Mouse (Mus musculus): ENCODE measurements around the gene Ptp4a2.
"Not testable (repeated sequence)": the region's sequence is repeated elsewhere in the genome, so short reads cannot be mapped to it uniquely, and the experiment has no call there.

Gene Ptp4a2

DNA sequence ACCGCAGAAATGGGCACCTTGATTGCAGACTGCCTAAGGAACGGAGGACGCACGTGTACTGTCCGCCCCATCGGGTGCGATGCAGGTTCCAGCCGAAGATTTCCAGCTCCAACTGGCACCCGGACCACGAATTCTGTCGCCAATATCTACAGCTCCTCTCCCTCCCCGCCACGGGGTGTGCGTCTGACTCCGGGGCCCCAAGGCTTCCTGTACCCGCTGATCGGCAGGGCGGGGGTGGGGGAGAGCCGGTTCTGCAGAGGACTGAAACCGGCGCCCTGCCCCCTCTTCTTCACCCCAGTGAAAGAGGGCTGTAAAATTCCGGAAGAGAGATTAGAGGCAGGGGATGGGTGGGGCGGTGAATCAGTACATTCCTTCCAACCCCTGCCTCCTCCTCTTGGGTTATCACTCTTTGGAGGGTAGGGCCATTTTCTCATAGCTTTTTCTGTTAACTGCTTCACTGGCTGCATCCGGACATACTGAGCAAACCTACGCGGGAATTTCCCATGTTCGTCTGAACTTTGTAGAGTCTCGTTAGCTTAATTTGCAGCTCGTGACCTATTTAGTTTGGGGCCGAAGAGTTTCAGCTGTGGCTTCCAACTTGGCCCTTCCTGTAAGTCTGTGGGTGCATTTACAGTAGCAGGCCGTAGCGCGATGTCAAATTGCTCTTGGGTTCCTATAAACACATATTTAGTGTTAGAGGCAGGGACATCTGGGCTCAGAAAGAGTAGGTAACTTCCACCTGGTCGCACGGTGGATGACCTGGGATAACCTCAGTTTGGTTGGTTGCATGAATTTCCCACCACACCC lies at the start of gene Ptp4a2:
TSS of gene Ptp4a2 (plus strand) at position 422 of the 807 bp plus-strand sequence.
- DNase-seq = peak; percentile 92

DNA sequence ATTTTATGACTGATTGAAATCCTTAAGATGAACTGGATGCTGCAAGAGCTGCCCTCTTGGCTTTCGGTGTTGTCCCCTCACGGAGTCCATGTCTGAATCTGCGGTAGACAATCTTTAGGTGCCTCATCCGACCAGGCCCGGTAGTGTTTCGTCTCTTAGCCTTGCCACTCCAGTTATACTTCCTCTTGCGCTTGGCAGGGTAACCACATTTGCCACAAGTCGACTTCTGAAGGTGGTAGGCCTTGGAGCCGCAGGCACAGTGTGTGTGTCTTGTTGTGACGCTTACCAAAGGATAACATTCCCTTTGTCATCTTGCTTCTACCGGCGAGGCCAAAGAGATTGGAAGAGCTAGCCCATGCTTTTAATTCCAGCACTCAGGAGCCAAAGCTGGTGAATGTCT lies 49.4 kb upstream of the Ptp4a2 start:
- DNase-seq = peak; percentile 67

DNA sequence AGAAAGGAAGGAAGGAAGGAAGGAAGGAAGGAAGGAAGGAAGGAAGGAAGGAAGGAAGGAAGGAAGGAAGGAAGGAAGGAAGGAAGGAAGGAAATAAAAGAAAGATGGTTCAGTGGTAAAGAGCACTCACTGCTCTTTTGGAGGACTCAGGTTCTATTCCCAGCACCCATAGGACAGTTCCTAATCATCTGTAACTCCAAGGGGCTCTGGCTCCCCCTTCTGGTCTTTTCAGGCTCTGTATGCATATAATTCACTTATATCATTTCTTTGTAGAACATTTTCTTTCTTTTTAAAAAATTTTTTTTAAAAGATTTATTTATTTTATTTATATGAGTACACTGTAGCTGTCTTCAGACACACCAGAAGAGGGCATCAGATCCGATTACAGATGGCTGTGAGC lies 48.5 kb upstream of the Ptp4a2 start:
- not testable (repeated sequence) for DNase-seq

DNA sequence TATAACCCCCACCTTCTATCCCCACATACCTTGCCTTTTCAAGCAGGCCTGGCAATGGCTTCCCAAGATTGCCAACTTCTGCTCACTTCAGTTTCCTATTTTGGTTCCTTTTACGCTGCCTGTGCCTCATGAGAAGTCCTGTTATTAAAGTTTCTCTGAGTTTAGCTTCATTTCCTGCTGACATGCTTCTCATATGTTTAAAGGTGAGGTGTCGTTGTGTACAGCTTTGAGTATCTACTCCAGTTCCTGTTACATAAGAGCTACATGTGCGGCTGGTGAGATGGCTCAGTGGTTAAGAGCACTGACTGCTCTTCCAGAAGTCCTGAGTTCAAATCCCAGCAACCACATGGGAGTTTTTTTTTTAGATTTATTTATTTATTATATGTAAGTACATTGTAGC lies 45.7 kb upstream of the Ptp4a2 start:
- no peak for DNase-seq

DNA sequence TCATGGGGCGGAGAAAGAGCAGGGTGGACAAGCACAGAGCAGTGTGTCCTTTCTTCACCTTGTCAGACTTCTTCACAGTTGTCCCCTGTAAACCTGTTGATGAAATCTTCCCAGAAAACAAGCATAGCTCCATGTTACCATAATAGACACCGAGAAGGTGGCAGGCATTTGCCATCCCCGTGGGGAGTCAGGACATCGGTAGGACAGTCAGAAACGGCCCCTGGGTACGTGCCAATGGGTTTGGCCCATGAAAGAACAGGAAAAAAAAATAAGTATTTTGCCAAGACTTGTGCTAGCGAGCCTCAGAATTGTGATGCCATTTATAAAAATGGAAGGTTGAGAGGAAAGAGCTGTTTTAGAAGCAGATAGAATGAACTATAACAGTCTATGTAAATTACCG lies 43.2 kb upstream of the Ptp4a2 start:
- no peak for DNase-seq

DNA sequence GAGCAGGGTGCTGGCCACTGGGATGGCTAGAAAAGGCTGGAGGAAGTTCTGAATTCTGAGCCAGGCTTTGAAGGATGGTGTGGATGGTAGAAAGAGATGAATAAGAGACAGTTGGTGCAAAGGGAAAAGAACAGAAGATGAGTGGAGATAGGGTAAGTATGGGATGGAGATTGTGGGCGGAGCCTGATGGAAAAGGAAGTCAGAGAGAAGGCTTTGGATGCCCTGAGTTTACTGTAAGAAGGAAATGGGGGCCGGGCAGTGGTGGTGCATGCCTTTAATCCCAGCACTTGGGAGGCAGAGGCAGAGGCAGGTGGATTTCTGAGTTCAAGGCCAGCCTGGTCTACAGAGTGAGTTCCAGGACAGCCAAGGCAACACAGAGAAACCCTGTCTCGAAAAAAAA lies 42.3 kb upstream of the Ptp4a2 start:
- not testable (repeated sequence) for DNase-seq

DNA sequence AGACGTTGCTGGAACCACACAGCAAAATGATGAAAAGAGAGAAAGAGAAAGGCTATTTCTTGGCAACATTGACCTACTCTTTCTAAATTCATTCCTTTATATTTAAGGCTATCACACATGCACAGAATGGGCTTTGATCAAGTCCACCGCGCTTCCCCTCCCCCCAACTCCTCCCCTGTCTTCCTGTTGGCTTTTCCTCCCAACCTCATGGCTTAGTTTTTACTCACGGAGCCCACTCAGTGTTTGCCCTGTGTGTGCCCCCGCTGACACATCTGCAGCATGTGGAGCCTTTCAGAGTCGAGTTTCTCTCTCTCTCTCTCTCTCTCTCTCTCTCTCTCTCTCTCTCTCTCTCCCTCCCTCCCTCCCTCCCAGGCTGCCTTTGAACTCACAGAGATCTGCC lies 40.4 kb upstream of the Ptp4a2 start:
- peak; percentile 77 for DNase-seq

DNA sequence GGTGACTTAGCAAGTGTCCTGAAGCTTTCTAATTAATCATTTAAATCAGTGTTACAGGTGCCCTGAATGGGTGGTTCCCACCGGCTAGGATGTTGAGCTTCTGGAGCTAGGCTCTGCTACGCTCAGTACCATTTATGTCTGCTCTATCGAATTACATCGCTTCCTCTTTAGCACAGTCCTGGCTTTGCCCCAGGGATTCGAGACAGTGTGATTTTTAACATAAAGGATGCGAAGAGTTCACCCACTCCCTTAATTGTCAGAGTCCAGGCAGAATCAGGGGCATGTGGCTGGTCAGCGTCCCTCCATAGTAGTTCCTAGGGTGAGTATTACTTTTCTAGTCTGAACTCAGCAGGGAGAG lies 39.7 kb upstream of the Ptp4a2 start:
- DNase-seq = no peak

DNA sequence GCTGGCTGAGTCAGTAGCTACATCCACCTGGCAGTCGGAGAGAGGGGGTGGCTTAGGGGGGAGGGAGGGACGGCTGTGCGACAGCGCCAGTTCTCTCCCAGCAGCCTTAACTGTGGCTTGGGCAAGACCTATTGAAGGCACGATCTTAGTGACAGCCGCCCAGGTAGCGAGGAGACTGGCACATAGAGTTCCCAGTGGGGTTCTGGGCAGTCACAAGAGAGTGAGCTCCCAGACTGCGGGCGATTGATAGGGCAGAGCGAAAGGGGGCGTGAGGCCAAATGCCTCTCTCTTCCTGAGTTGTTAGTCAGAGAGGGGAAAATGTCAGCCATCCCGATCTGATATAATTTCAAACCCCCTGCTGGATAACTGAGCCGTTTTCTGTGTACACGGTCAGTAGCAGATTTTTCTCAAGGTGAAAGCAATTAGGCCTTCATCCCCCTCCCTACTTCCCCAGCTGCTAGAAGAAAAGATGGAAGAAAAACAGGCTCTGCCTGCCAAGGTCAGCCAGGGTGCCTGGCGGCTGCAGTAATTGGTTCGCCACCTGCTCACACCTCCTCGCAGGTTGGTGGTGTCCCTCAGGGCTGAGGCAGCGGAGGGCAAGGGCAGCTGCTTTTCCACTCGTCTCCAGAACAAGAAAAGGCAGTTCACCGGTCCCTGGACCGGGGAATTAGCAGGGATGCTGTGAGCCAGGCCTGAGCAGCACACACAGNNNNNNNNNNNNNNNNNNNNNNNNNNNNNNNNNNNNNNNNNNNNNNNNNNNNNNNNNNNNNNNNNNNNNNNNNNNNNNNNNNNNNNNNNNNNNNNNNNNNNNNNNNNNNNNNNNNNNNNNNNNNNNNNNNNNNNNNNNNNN lies 39.1 kb upstream of the Ptp4a2 start:
- peak; percentile 78 for DNase-seq

DNA sequence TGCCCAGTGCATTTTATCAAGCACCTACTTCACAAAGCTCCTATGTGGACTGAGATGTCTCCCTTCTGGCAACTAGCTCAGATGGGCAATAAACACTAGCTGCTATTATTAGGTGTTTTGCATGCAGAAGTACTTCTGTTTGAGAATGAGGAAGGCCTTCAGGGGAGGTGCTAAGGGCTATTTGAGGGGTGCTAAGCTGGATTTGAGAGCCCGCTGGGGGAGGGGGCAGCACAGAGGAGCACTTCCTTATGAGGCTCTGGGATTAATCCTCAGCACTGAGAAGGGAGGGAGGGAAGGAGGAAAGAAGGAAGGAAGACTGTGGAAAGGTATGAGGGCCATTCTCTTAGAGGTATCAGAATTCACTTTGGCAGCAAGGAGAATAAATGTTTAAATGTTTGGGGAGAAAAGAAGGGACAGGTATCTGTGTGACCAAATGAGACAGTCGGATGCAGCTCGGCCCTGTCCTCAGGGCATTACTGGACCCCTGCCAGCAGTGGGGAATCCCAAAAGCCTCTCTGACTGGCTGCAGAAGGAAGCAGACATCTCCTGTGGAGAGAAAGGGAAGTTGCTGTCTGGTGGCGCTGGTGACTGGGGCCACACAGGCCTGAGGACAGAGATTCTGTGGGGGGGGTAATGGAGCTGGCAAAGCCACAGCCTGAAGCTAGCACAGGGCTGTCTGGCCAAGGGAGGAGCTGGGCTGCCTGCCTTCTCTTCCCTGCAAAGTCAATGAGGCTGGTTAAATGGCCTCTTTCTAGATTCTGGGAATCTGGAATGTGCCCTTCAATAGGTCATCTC lies 28.9 kb upstream of the Ptp4a2 start:
- DNase-seq = no peak

DNA sequence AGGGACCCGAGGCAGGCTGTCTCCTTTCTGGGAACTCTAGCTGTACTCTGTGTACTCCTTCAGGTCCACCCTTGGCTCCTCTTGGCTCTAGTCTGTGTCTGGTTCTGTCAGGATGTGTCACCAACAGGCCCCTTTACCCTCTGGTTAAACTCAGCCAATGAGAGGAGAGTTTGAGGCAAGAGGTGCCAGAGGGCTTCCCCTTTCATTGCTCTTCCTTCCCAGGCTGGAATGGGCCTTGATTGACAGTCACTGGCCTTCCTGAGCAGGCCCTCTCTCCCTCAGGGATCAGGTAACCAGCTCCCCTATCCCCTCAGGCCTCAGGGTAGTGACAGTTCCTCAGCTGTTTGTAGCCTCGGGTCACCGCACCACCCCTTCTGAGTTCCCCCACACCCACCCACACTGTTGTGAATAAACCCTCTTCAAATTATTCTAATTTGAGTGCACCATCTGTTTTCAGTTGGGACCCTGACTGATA lies 28.1 kb upstream of the Ptp4a2 start:
- no peak for DNase-seq

DNA sequence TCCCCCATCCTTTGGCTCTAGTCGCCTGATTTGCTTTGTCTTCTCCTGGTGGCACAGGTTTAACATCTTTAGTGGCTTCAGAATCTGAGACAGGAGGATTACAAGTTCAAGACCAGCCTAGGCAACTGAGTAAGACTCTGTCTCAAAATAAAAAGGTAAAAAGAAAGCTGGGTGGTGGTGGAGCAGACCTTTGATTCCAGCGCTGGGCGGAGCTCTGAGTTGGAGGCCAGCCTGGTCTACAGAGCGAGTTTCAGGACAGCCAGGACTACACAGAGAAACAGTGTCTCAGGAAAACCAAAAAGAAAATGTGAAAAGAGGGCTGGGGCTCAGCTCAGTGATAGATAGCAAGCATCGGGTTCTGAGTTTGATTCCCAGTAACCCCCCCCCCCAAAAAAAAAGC lies 27.5 kb upstream of the Ptp4a2 start:
- DNase-seq = no peak

DNA sequence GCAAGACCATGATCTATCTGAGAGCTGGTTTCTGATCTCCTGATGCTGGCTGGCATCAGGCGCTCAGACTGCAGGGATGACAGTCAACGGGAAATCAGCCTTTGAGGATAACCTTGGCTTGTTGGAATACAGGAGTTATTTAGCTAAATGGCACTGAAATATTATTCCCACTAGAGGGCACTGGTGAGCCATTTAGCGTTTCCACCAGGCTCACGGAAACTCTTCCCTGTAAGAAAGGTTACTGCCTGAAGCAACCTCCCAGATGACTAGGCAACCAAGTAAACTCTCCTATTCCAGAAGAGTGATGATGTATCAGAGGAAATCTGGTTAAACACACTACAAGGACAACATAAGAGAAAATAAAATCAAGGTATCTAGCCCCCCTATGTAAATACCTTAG lies 25.8 kb upstream of the Ptp4a2 start:
- DNase-seq = peak; percentile 68

DNA sequence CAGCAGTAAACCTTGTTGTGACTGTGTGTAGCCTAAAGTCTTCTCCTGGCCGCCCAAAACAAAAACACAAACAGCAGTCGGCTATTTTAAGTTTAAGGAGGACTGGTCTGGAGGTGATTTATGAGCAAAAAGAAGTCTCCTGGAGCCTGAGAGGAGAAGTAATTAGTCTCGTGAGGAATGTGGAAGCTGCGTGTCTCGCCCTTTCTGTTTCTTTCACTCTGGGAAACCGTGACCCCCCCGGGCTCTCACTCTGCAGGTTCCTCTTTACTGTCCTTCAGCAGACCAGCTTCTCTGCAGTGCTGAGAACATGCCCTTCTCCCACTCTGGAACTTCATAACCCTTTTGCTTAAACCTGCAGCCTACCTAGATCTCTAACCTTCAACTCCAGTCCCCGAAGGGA lies 22.3 kb upstream of the Ptp4a2 start:
- no peak for DNase-seq

DNA sequence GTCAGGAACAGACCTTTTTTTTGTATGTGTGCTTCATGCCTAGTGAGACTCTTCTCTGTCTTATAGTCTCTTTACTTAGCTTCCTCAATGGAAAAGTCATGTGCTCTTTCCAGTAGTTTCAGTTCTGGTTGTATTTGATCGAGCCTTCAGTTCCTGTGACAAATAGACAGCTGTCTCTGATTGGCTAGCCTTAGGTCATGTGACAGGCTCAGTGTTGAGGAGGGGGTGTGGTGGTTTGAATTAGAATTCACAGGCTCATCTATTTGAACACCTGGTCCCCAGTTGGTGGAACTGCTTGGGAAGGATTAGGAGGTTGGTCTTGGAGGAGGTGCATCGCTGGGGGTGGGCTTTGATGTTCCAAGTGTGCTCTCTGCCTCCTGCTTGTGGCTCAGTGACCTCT lies 21.4 kb upstream of the Ptp4a2 start:
- no peak for DNase-seq

DNA sequence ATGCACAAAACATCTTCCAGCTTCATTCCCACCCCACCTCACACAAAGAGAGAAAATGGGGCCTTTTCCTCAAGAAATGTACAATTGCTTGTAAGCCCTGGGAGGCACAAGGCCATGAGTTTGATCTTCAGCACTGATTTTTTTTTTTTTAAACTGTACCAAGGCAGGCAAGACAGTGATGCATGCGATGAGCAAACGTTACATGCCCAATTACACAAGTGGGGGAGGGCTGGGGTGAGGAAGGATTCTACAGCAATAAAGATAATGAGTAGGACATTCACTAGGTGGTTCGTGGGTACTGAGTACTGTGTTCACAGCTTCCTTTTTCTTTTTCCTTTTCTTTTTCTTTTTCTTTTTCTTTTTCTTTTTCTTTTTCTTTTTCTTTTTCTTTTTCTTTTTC lies 20.5 kb upstream of the Ptp4a2 start:
- no peak for DNase-seq

DNA sequence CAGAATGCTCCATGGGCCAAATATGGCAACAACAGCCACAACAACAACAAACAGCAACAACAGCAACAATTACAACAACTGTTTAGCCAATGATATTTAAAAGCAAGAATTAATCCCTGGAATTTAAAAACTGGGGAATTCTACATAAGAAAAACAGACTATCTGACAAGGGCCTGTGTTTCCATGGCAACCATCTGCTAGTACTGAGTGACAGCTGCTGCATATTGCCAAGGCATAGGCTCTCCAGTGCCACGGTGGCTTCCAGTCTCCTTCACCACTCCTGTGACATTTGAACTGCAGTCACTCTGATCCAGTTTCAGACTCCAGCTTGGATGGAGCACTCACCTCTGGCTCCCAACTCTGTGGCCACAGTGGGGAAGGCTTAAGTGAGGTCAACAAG lies 19.6 kb upstream of the Ptp4a2 start:
- DNase-seq = no peak

DNA sequence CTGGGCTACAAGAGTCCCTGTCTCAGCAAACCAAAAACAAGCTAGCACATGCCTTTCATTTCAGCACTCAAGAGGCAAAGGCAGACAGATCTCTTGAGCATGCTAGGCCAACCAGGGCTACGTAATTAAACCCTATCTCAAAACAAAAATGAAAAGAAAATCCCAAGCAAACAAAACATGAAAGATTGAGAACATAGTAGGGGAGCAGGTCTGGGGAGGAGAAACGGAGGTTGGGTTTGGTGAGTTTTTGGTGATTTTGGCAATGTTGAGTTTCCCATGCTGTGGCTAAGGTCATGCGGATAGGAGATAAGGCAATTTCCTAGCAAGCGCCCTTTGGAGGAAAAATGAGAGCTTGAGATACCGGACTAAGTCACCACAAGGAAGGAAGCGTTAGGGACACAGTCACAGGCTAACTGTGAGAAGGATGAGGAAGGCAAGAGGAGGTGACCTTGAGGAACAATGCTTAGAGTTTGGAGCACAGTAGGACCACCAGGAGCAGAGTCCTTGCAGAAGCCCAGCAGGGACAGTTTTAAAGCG lies 18.3 kb upstream of the Ptp4a2 start:
- DNase-seq = no peak

DNA sequence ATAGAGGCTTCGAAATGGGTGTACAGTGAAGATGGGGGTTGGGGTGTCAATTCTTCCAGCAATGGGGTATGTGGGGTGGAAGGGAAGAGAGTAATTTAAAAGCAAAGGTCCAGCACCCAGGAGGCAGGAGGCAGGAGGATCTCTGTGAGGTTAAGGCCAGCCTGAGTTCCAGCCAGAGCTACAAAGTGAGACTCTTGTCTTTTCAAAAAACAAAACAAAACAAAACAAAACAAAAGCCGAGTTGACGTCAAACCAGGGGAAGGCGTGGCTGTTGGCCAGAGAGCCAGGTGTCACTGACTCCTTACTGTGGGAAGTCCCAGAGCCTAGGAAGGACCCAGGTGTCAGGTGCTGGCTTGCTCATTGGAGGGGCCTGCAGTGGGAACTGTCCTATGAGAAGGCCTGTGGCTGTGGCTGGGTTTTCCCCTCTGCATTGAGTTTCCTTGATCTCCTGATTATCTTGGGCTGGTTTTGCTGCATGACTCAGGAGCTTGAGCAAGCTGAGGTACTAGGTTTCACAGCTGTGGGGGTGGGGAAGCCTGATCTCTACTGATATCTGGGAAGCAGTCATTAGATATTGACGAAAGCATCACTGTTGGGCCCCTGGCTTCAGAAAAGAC lies 17.2 kb upstream of the Ptp4a2 start:
- DNase-seq = peak; percentile 65

DNA sequence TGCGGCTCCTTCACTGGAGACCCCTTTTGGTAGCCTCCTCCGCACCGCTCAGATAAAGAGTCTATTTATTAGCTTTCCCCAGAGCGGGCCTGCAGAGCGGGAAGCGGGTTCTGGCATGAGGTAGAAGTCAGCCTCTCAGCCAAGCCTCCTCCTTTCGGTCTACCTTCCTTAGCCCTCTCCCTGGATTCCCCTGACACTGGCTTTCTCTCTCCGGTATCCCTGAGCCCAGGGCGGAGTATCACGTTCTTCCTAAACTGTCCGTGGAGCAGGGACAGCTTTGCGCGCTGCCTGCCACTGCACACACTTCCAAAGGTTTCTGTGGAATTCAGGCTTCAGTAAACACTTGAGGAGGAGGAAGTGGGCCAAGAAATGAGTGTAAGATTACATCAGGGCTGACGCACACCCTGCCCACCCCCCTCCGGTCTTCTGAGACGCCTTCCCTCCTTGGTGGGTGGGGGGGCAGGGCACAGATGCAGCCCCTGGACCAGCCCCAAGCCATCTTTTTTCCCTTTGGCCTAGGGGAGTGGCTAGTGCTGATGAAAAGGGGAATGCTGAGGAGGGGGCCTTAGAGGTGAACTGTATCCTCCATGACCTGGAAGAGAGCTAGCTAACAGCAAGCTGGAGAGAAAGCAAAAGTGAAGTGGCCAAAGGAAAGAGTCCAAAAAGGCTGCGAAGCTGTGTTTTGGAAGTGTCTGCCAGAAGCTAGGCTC lies 15.7 kb upstream of the Ptp4a2 start:
- DNase-seq = no peak

DNA sequence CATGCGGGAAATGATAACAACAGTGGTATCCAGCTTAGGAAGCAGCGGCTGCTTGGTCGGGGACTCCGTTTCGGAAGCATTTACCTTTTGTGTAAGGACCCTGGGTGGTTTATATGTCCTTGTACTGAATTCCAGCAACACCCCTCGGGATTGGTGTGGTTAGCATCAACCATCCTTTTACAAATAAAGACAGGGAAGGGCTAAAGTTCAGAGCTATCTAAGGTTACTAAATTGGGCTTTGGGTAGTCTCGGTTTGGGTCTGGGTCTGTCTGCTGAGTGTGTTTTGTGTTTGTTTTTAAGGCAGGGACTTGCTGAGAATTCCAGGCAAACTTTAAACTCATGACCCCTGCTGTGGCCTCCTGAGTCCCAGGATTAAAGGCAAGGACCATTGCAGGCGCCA lies 15.2 kb upstream of the Ptp4a2 start:
- no peak for DNase-seq

DNA sequence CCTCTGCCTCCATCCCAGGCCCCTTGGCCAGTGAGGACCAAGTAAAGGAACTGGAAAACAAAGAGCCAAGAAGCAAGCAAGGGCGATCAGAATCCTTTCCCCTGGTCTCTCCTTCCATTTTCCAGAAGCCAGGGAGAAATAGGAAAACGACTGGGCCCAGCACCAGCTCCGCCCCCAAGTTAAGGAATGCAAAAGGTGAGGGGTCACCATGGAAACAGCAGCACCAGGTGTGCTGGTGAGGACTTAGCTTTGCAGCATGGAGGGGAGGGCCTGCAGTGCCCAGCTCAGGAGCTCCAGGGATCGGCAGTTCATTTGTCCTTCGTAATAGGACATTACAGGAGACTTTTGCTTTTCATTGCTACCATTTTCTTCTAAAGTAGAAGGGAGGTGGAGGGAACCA lies 13.0 kb upstream of the Ptp4a2 start:
- no peak for DNase-seq

All from thymus, postnatal 4 days (tissue).